Mouse (Mus musculus) kidney, adult 2 months (tissue): ENCODE measurements at regions not wholly inside any gene's neighbourhood (a gene's known extent, or its start where the extent isn't known, plus 50 kb on each side); places are given as distances from the start of the nearest gene placed in this dataset.

ENCODE experiments used
- DNase-seq: peaks from one replicate; pipeline ENCODE4 v3.0.0; 2021
- H3K27ac ChIP-seq: fragments of 200-500 bp; 2 replicates; pipeline ENCODE4 v1.5.1; 2012; ENCODE audit warnings: low read depth, low read length, control low read depth, inconsistent platforms; ENCODE audit not compliant: insufficient read depth
- H3K27me3 ChIP-seq: fragments of 200-500 bp; replicated peaks from 2 replicates; pipeline ENCODE4 v1.6.1; 2012; ENCODE audit warnings: mild to moderate bottlenecking, moderate library complexity, low read length, inconsistent platforms; ENCODE audit not compliant: control insufficient read depth, insufficient read depth
- H3K36me3 ChIP-seq: fragments of 200-500 bp; 2 replicates; pipeline ENCODE4 v1.6.1; 2012; ENCODE audit warnings: mild to moderate bottlenecking, moderate library complexity, low read length, inconsistent platforms; ENCODE audit not compliant: control insufficient read depth, insufficient read depth
- H3K4me1 ChIP-seq: fragments of 200-500 bp; 2 replicates; pipeline ENCODE4 v1.6.1; 2011; ENCODE audit warnings: low read length; ENCODE audit not compliant: control insufficient read depth, insufficient read depth
- H3K4me3 ChIP-seq: fragments of 200-500 bp; 2 replicates; pipeline ENCODE4 v1.5.1; 2011; ENCODE audit warnings: mild to moderate bottlenecking, low read depth, low read length, control low read depth; ENCODE audit not compliant: insufficient read depth
- CTCF ChIP-seq: fragments of 200-500 bp; conservative IDR thresholded peaks from 2 replicates; pipeline ENCODE4 v1.5.1; 2011; ENCODE audit warnings: low read depth, mild to moderate bottlenecking, control low read depth, low read length, moderate library complexity, mixed read lengths; ENCODE audit not compliant: insufficient read depth, insufficient read length
- POLR2A ChIP-seq: fragments of 200-500 bp; IDR thresholded peaks from one replicate; pipeline ENCODE4 v1.6.1; 2011; ENCODE audit warnings: low read depth, low read length, control low read depth
- WGBS: fragments of 180-500 bp; shearing (Covaris S2); methylation state at CpG from one replicate; pipeline ENCODE4 v1.1.7; 2018; 5-methylcytosine and 5-hydroxymethylcytosine counted together

- peak; percentile 30 for DNase-seq
- TF ChIP-seq CTCF = no peak
- TF ChIP-seq POLR2A = no peak
- Histone ChIP-seq H3K4me1 (no peaks in the 10 kb centered on the region), H3K27ac (no peak overlapping the region), H3K4me3 (no peak overlapping the region), H3K36me3 (no peaks in the 10 kb centered on the region), H3K27me3 (no peaks in the 10 kb centered on the region)
- WGBS = 57% methylated on average over 4 of the region's 4 CpGs
These were observed 50.0 kb upstream of the Rhoj start for GRCm38 (mm10) chr12:75258101-75258500.
